Mouse (Mus musculus): ENCODE results near the gene Rassf5. TPM values are rescaled to one million over a fixed set of nuclear protein-coding genes. Genes with fewer than 3 reads are reported as not detected.
A peak's percentile ranks its signal among the peaks of the same experiment; 100 is the strongest.

The Rassf5 gene
- polyA plus RNA-seq, 1 experiment from 2014 or later, result 4.0 TPM

DNA sequence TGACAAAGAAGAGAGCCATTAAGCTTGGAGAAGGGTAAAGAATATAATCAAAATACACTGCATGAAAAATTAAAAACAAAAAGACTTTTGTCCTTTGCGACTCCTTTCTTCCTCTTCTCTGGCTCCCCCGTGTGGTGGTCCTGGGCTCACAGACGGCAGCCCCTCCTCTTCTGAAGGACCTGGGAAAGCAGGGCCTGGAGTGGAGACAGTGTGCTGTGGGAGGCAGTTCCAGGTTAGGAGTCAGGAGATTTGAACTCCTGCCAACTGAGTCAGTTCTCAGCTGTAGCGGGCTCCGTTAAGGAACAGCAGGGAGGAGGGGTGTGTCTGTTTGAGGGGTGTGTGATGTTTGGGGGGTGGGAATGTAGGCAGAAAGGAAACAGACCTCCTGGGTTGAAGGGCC is 37.5 kb downstream of the Rassf5 start:
- no peak overlapping the region for H3K4me3 ChIP-seq (ENCODE audit: low read depth, low read length)
- H3K27ac ChIP-seq (ENCODE audit: low read length), result no peak overlapping the region
- no peaks in the 10 kb centered on the region for H3K36me3 ChIP-seq (ENCODE audit: control insufficient read depth, insufficient read depth, low read length)
- WGBS, result 7% methylated on average over 5 of the region's 5 CpGs
- peak; percentile 46; the same call in 1 of the 2 replicates for ATAC-seq
- no peak overlapping the region for H3K4me2 ChIP-seq (ENCODE audit: low read length)
- no peaks in the 10 kb centered on the region for H3K4me1 ChIP-seq (ENCODE audit: control insufficient read depth, insufficient read depth, low read length)
- H3K27me3 ChIP-seq (ENCODE audit: control insufficient read depth, insufficient read depth, low read depth, low read length), result no peaks in the 10 kb centered on the region
- H3K9ac ChIP-seq (ENCODE audit: low read depth, low read length), result no peak overlapping the region
- H3K9me3 ChIP-seq (replicated peaks; ENCODE audit: control insufficient read depth, low read length, poor library complexity, severe bottlenecking), result no peaks in the 10 kb centered on the region

GRCm38 (mm10) chr1:131206342-131206741 is 38.7 kb downstream of the Rassf5 start:
- WGBS, result 88% methylated on average over 5 of the region's 5 CpGs
- Histone ChIP-seq H3K4me3 (ENCODE audit: low read depth, low read length) (no peak overlapping the region), H3K4me2 (ENCODE audit: low read length) (no peak overlapping the region), H3K4me1 (ENCODE audit: control insufficient read depth, insufficient read depth, low read length) (no peaks in the 10 kb centered on the region), H3K9me3 (replicated peaks; ENCODE audit: control insufficient read depth, low read length, poor library complexity, severe bottlenecking) (no peaks in the 10 kb centered on the region), H3K9ac (ENCODE audit: low read depth, low read length) (no peak overlapping the region), H3K27me3 (ENCODE audit: control insufficient read depth, insufficient read depth, low read depth, low read length) (no peaks in the 10 kb centered on the region), H3K27ac (ENCODE audit: low read length) (no peak overlapping the region), H3K36me3 (ENCODE audit: control insufficient read depth, insufficient read depth, low read length) (no peaks in the 10 kb centered on the region)
- ATAC-seq, result no peak

- Histone ChIP-seq H3K27me3 (ENCODE audit: control insufficient read depth, insufficient read depth, low read depth, low read length) (no peaks in the 10 kb centered on the region), H3K9ac (ENCODE audit: low read depth, low read length) (no peak overlapping the region), H3K9me3 (replicated peaks; ENCODE audit: control insufficient read depth, low read length, poor library complexity, severe bottlenecking) (no peaks in the 10 kb centered on the region), H3K4me2 (ENCODE audit: low read length) (no peak overlapping the region), H3K27ac (ENCODE audit: low read length) (no peak overlapping the region), H3K4me3 (ENCODE audit: low read depth, low read length) (no peak overlapping the region), H3K4me1 (ENCODE audit: control insufficient read depth, insufficient read depth, low read length) (no peaks in the 10 kb centered on the region; the same call in 1 of the 2 replicates), H3K36me3 (ENCODE audit: control insufficient read depth, insufficient read depth, low read length) (no peaks in the 10 kb centered on the region)
- no peak for ATAC-seq
- 79% methylated on average over 8 of the region's 8 CpGs for WGBS
These were observed 40.6 kb downstream of the Rassf5 start for GRCm38 (mm10) chr1:131204461-131204860.

DNA sequence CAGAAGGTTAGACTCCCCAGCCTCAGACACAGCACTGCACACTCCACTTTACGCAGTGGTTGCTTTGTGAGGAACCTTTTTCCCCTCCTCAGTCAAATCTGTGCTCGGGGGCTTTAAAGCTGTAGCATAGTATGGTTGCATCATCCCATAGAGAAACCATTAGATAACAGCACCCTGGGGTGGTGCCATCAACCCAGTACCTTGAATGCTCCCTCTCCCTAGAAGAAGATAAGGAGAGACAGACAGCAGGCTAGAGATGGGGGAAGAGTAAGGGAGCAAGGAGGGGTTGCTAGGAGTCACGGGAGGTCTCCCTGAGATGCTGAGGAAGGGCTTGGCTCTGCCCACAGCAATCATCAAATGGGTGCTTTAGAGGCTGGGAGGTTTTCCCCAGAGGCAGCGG is 43.7 kb downstream of the Rassf5 start:
- 82% methylated on average over 4 of the region's 4 CpGs for WGBS
- ATAC-seq, result no peak
- H3K4me1 ChIP-seq (ENCODE audit: control insufficient read depth, insufficient read depth, low read length), result no peaks in the 10 kb centered on the region; the same call in 1 of the 2 replicates
- no peaks in the 10 kb centered on the region for H3K9me3 ChIP-seq (replicated peaks; ENCODE audit: control insufficient read depth, low read length, poor library complexity, severe bottlenecking)
- H3K4me2 ChIP-seq (ENCODE audit: low read length), result no peak overlapping the region
- no peak overlapping the region for H3K27ac ChIP-seq (ENCODE audit: low read length)
- no peak overlapping the region for H3K9ac ChIP-seq (ENCODE audit: low read depth, low read length)
- no peak overlapping the region for H3K4me3 ChIP-seq (ENCODE audit: low read depth, low read length)
- no peaks in the 10 kb centered on the region for H3K36me3 ChIP-seq (ENCODE audit: control insufficient read depth, insufficient read depth, low read length)
- H3K27me3 ChIP-seq (ENCODE audit: control insufficient read depth, insufficient read depth, low read depth, low read length), result no peaks in the 10 kb centered on the region

- Histone ChIP-seq H3K36me3 (ENCODE audit: control insufficient read depth, insufficient read depth, low read length) (no peaks in the 10 kb centered on the region), H3K9ac (ENCODE audit: low read depth, low read length) (no peak overlapping the region), H3K27ac (ENCODE audit: low read length) (no peak overlapping the region), H3K9me3 (replicated peaks; ENCODE audit: control insufficient read depth, low read length, poor library complexity, severe bottlenecking) (no peaks in the 10 kb centered on the region), H3K4me1 (ENCODE audit: control insufficient read depth, insufficient read depth, low read length) (no peaks in the 10 kb centered on the region; the same call in 1 of the 2 replicates), H3K27me3 (ENCODE audit: control insufficient read depth, insufficient read depth, low read depth, low read length) (no peaks in the 10 kb centered on the region), H3K4me2 (ENCODE audit: low read length) (no peak overlapping the region), H3K4me3 (ENCODE audit: low read depth, low read length) (no peak overlapping the region)
- 66% methylated on average over 10 of the region's 10 CpGs for WGBS
- ATAC-seq, result no peak
These were observed 44.5 kb downstream of the Rassf5 start for GRCm38 (mm10) chr1:131200588-131200987.

- no peaks in the 10 kb centered on the region; the same call in 1 of the 2 replicates for H3K4me1 ChIP-seq (ENCODE audit: control insufficient read depth, insufficient read depth, low read length)
- no peak overlapping the region for H3K4me2 ChIP-seq (ENCODE audit: low read length)
- H3K9ac ChIP-seq (ENCODE audit: low read depth, low read length), result no peak overlapping the region
- no peaks in the 10 kb centered on the region for H3K36me3 ChIP-seq (ENCODE audit: control insufficient read depth, insufficient read depth, low read length)
- ATAC-seq, result no peak
- H3K27ac ChIP-seq (ENCODE audit: low read length), result no peak overlapping the region
- 63% methylated on average over 12 of the region's 12 CpGs for WGBS
- H3K27me3 ChIP-seq (ENCODE audit: control insufficient read depth, insufficient read depth, low read depth, low read length), result no peaks in the 10 kb centered on the region
- no peak overlapping the region for H3K4me3 ChIP-seq (ENCODE audit: low read depth, low read length)
- no peaks in the 10 kb centered on the region for H3K9me3 ChIP-seq (replicated peaks; ENCODE audit: control insufficient read depth, low read length, poor library complexity, severe bottlenecking)
These were observed 45.1 kb downstream of the Rassf5 start for GRCm38 (mm10) chr1:131199976-131200375.

DNA sequence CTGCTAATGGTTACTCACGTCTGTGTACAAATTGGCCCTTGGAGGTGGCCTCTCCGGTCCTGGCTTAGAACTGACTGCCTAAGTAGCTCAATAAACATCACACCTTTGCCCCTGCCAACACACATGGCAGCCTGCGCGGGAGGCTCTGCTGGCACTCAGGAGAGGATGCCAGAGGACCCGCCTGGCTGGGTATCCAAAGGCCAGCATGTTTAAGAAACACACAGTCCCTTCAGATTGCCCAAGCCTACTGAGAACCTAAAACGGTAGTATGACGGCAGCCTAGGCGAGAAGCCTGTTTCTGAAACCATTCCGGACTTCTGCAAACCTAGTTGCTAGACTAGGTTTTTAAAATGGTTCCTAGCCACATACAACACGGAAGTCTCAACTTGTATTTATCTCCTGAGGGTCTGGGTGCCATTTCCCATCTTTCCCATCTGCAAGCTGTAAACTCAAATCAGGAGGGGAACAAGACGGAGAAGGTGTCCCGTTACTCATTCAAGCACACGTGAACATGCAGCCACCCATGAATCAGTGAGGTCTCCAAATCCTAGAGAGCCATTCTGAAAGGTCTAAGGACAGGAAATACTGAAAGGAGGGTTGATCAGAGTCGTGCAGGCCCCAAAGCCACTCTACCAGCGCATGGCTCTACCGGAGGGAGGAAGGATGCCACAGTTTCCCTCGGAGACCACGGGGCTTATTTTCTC is 45.8 kb downstream of the Rassf5 start:
- Histone ChIP-seq H3K9me3 (replicated peaks; ENCODE audit: control insufficient read depth, low read length, poor library complexity, severe bottlenecking) (no peaks in the 10 kb centered on the region), H3K4me2 (ENCODE audit: low read length) (no peak overlapping the region), H3K27ac (ENCODE audit: low read length) (no peak overlapping the region), H3K27me3 (ENCODE audit: control insufficient read depth, insufficient read depth, low read depth, low read length) (no peaks in the 10 kb centered on the region), H3K4me1 (ENCODE audit: control insufficient read depth, insufficient read depth, low read length) (no peaks in the 10 kb centered on the region; the same call in 1 of the 2 replicates), H3K4me3 (ENCODE audit: low read depth, low read length) (no peak overlapping the region), H3K9ac (ENCODE audit: low read depth, low read length) (no peak overlapping the region), H3K36me3 (ENCODE audit: control insufficient read depth, insufficient read depth, low read length) (no peaks in the 10 kb centered on the region)
- WGBS, result 90% methylated on average over 18 of the region's 18 CpGs
- ATAC-seq, result no peak

DNA sequence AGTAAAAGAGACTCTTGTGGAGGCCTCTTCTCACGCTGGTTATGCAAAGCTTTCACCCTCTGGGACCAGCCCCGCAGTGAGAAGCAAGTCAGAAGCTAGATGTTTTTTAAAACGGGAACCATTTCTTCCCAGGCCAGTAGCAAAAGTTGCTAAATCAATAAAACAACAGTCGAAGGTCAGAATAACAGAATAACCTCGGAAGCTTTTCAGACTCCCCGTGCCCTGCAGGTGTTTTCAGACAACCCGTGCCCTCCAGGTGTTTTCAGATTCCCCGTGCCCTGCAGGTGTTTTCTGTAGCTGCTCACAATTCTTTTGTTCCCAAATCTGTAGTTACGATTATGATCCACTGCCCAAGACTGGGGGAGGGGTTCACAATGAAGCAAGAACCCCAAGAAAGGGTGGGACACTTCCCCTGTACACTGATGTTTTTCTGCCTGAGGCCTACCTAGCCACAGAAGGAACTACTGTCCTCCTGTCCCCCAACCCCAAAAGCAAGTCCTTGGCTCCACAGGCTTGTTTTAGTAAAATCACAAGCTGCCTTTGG is 46.6 kb downstream of the Rassf5 start:
- no peak for ATAC-seq
- Histone ChIP-seq H3K9me3 (replicated peaks; ENCODE audit: control insufficient read depth, low read length, poor library complexity, severe bottlenecking) (no peaks in the 10 kb centered on the region), H3K4me1 (ENCODE audit: control insufficient read depth, insufficient read depth, low read length) (no peaks in the 10 kb centered on the region; the same call in 1 of the 2 replicates), H3K27me3 (ENCODE audit: control insufficient read depth, insufficient read depth, low read depth, low read length) (no peaks in the 10 kb centered on the region), H3K4me3 (ENCODE audit: low read depth, low read length) (no peak overlapping the region), H3K4me2 (ENCODE audit: low read length) (no peak overlapping the region), H3K36me3 (ENCODE audit: control insufficient read depth, insufficient read depth, low read length) (no peaks in the 10 kb centered on the region), H3K9ac (ENCODE audit: low read depth, low read length) (no peak overlapping the region), H3K27ac (ENCODE audit: low read length) (no peak overlapping the region)
- WGBS, result 69% methylated on average over 9 of the region's 9 CpGs

- H3K9me3 ChIP-seq (replicated peaks; ENCODE audit: control insufficient read depth, low read length, poor library complexity, severe bottlenecking), result no peaks in the 10 kb centered on the region
- H3K4me1 ChIP-seq (ENCODE audit: control insufficient read depth, insufficient read depth, low read length), result no peaks in the 10 kb centered on the region; the same call in 1 of the 2 replicates
- no peaks in the 10 kb centered on the region for H3K27me3 ChIP-seq (ENCODE audit: control insufficient read depth, insufficient read depth, low read depth, low read length)
- ATAC-seq, result no peak
- H3K4me2 ChIP-seq (ENCODE audit: low read length), result no peak overlapping the region
- H3K36me3 ChIP-seq (ENCODE audit: control insufficient read depth, insufficient read depth, low read length), result no peaks in the 10 kb centered on the region
- no peak overlapping the region for H3K4me3 ChIP-seq (ENCODE audit: low read depth, low read length)
- 68% methylated on average over 2 of the region's 2 CpGs for WGBS
- no peak overlapping the region for H3K9ac ChIP-seq (ENCODE audit: low read depth, low read length)
- no peak overlapping the region for H3K27ac ChIP-seq (ENCODE audit: low read length)
These were observed 49.0 kb downstream of the Rassf5 start for GRCm38 (mm10) chr1:131196107-131196506.
